Mouse (Mus musculus) adrenal gland, postnatal 36 days (tissue): ENCODE results near the gene Ankmy2. TPM values are rescaled to one million over a fixed set of nuclear protein-coding genes. Genes with fewer than 3 reads are reported as not detected.

Experiments used
- total RNA-seq, 2 experiments: library from RNA; stranded (reverse); gene quantifications; 2 replicates each; pipeline ENCODE4 v1.2.3; 2021

The Ankmy2 gene
- total RNA-seq, 2 experiments from 2014 or later: 27.9 to 43.6 TPM

Other genes with a start within 250 kb of the Ankmy2 start
- not detected for gene Agr3, start 231.5 kb upstream of the Ankmy2 start, total RNA-seq
- not detected for gene Agr2, start 164.2 kb upstream of the Ankmy2 start, total RNA-seq
- 10 to 100 TPM in 1 of 2 experiments, 1 to 10 TPM in 1; 9.2 to 10.0 TPM for gene Tspan13, start 114.6 kb upstream of the Ankmy2 start, total RNA-seq
- 10 to 100 TPM; 19.0 to 28.3 TPM for gene Bzw2, start 966 bp downstream of the Ankmy2 start, total RNA-seq
- gene Lrrc72, start 96.3 kb downstream of the Ankmy2 start, total RNA-seq: not detected
- gene Sostdc1, start 157.0 kb downstream of the Ankmy2 start, total RNA-seq: under 1 TPM; 0.49 to 0.83 TPM
- 10 to 100 TPM in 1 of 2 experiments, 1 to 10 TPM in 1; 7.8 to 10.1 TPM for gene Ispd, start 224.3 kb downstream of the Ankmy2 start, total RNA-seq
- 1 to 10 TPM; 1.3 to 2.0 TPM for gene D630036H23Rik, start 225.1 kb downstream of the Ankmy2 start, total RNA-seq